Mouse (Mus musculus): ENCODE results near the gene Zfp655. TPM values are rescaled to one million over a fixed set of nuclear protein-coding genes. Genes with fewer than 3 reads are reported as not detected.

Zfp655 gene
- total and polyA plus RNA-seq, 3 experiments: 18.1 to 24.6 (median 20.7) TPM

- TF ChIP-seq RAD21 (IDR thresholded peaks at IDR 0.05; ENCODE audit: low read depth, low read length) (no peak), MYC (IDR thresholded peaks at IDR 0.05; ENCODE audit: low read depth, low read length) (no peak), CHD1 (IDR thresholded peaks at IDR 0.05; ENCODE audit: low read depth, low read length) (no peak), POLR2AphosphoS2 (IDR thresholded peaks at IDR 0.05; ENCODE audit: low read depth, low read length) (no peak), IRF4 (IDR thresholded peaks at IDR 0.05; ENCODE audit: low read depth, low read length) (no peak), ZC3H11A (IDR thresholded peaks at IDR 0.05; ENCODE audit: low read depth, low read length) (no peak), EP300 (IDR thresholded peaks at IDR 0.05; ENCODE audit: low read length) (no peak), JUND (conservative IDR thresholded peaks at IDR 0.05; ENCODE audit: low read depth, low read length) (no peak)
- Histone ChIP-seq H3K27me3 (replicated peaks) (no peaks in the 10 kb centered on the region), H3K9ac (ENCODE audit: insufficient read depth, low read depth) (peak overlapping the region; percentile 91), H3K4me1 (ENCODE audit: control insufficient read depth in 1 of 2, insufficient read depth in 2 of 2) (peaks cover 0 to 17% of the 10 kb centered on the region in 2 experiments; a peak in 2 of 4 replicates), H3K36me3 (replicated peaks in 1 of 2; ENCODE audit: control insufficient read depth in 1 of 2, insufficient read depth in 1 of 2, low read length in 1 of 2) (peaks cover 24 to 25% of the 10 kb centered on the region in 2 experiments), H3K4me3 (replicated peaks in 1 of 3; ENCODE audit: low read depth in 2 of 3, low read length in 2 of 3, poor library complexity in 1 of 3) (peak overlapping the region; percentile 64 to 98 (median 92)), H3K4me2 (ENCODE audit: insufficient read depth, low read depth, poor library complexity, severe bottlenecking) (peak overlapping the region; percentile 35; the same call in 1 of the 2 replicates), H3K9me3 (replicated peaks; ENCODE audit: low read length) (no peaks in the 10 kb centered on the region), H3K27ac (ENCODE audit: insufficient read depth, low read depth) (no peak overlapping the region), H3K79me2 (replicated peaks; ENCODE audit: control insufficient read depth, extremely low read depth, insufficient read depth, poor library complexity, severe bottlenecking) (peaks cover 41% of the 10 kb centered on the region)
- DNase-seq (ENCODE audit: extremely low read depth): no peak
- dilution Hi-C loops (cut with MboI; ENCODE audit: extremely low pct_ligation_motif_present, extremely low pct_unique_long_range_greater_than_20kb, low sequenced_read_pairs) (no loop called here), in situ Hi-C loops (cut with MboI; ENCODE audit: low pct_ligation_motif_present, low pct_unique_long_range_greater_than_20kb, low sequenced_read_pairs) (no loop called here)
These were observed 874 bp upstream of the Zfp655 start for GRCm38 (mm10) chr5:145230641-145231040.

- no peaks in the 10 kb centered on the region for H3K9me3 ChIP-seq (replicated peaks; ENCODE audit: low read length)
- H3K4me1 ChIP-seq (ENCODE audit: control insufficient read depth in 1 of 2, insufficient read depth in 2 of 2): peaks cover 0 to 17% of the 10 kb centered on the region in 2 experiments; a peak in 2 of 4 replicates
- peaks cover 50% of the 10 kb centered on the region for H3K79me2 ChIP-seq (replicated peaks; ENCODE audit: control insufficient read depth, extremely low read depth, insufficient read depth, poor library complexity, severe bottlenecking)
- peak overlapping the region; percentile 86 for H3K4me2 ChIP-seq (ENCODE audit: insufficient read depth, low read depth, poor library complexity, severe bottlenecking)
- peaks cover 32 to 36% of the 10 kb centered on the region in 2 experiments for H3K36me3 ChIP-seq (replicated peaks in 1 of 2; ENCODE audit: control insufficient read depth in 1 of 2, insufficient read depth in 1 of 2, low read length in 1 of 2)
- dilution Hi-C loops (cut with MboI; ENCODE audit: extremely low pct_ligation_motif_present, extremely low pct_unique_long_range_greater_than_20kb, low sequenced_read_pairs): no loop called here
- TF ChIP-seq SIN3A (IDR thresholded peaks at IDR 0.05; ENCODE audit: low read length) (no peak), UBTF (IDR thresholded peaks at IDR 0.05; ENCODE audit: low read depth, low read length) (peak; percentile 61; the same call in 1 of the 2 replicates)
- DNase-seq (ENCODE audit: extremely low read depth): peak; percentile 17
- H3K9ac ChIP-seq (ENCODE audit: insufficient read depth, low read depth): peak overlapping the region; percentile 99
- H3K27ac ChIP-seq (ENCODE audit: insufficient read depth, low read depth): peak overlapping the region; percentile 54
- peak overlapping the region; percentile 64 to 98 (median 92) for H3K4me3 ChIP-seq (replicated peaks in 1 of 3; ENCODE audit: low read depth in 2 of 3, low read length in 2 of 3, poor library complexity in 1 of 3)
- in situ Hi-C loops (cut with MboI; ENCODE audit: low pct_ligation_motif_present, low pct_unique_long_range_greater_than_20kb, low sequenced_read_pairs): no loop called here
- H3K27me3 ChIP-seq (replicated peaks): no peaks in the 10 kb centered on the region
These were observed 437 bp downstream of the Zfp655 start for GRCm38 (mm10) chr5:145231893-145232411.

- H3K4me3 ChIP-seq (replicated peaks in 1 of 3; ENCODE audit: low read depth in 2 of 3, low read length in 2 of 3, poor library complexity in 1 of 3): no peak overlapping the region
- DNase-seq (ENCODE audit: extremely low read depth): peak; percentile 64
These were observed 3.1 kb downstream of the Zfp655 start for GRCm38 (mm10) chr5:145234636-145235035.

More at GRCm38 (mm10) chr5:145234636-145235035, 3.1 kb downstream of the Zfp655 start:
- Histone ChIP-seq H3K4me1 (ENCODE audit: control insufficient read depth in 1 of 2, insufficient read depth in 2 of 2) (peaks cover 0 to 17% of the 10 kb centered on the region in 2 experiments; a peak in 2 of 4 replicates), H3K27me3 (replicated peaks) (no peaks in the 10 kb centered on the region), H3K79me2 (replicated peaks; ENCODE audit: control insufficient read depth, extremely low read depth, insufficient read depth, poor library complexity, severe bottlenecking) (peaks cover 65% of the 10 kb centered on the region), H3K4me2 (ENCODE audit: insufficient read depth, low read depth, poor library complexity, severe bottlenecking) (no peak overlapping the region), H3K27ac (ENCODE audit: insufficient read depth, low read depth) (no peak overlapping the region), H3K9ac (ENCODE audit: insufficient read depth, low read depth) (no peak overlapping the region), H3K36me3 (replicated peaks in 1 of 2; ENCODE audit: control insufficient read depth in 1 of 2, insufficient read depth in 1 of 2, low read length in 1 of 2) (peaks cover 45 to 62% of the 10 kb centered on the region in 2 experiments), H3K9me3 (replicated peaks; ENCODE audit: low read length) (no peaks in the 10 kb centered on the region)
- dilution Hi-C loops (cut with MboI; ENCODE audit: extremely low pct_ligation_motif_present, extremely low pct_unique_long_range_greater_than_20kb, low sequenced_read_pairs) (no loop called here), in situ Hi-C loops (cut with MboI; ENCODE audit: low pct_ligation_motif_present, low pct_unique_long_range_greater_than_20kb, low sequenced_read_pairs) (no loop called here)
- no peak for TF ChIP-seq JUN (IDR thresholded peaks at IDR 0.05; ENCODE audit: insufficient read depth, low read depth, low read length)
- peak; percentile 57 for TF ChIP-seq RAD21 (IDR thresholded peaks at IDR 0.05; ENCODE audit: low read depth, low read length)
- TF ChIP-seq CTCF (conservative IDR thresholded peaks at IDR 0.05 in 1 of 2, IDR thresholded peaks at IDR 0.05 in 1 of 2; ENCODE audit: low read depth in 2 of 2, low read length in 2 of 2): peak; percentile 57 to 68
- TF ChIP-seq MAX (IDR thresholded peaks at IDR 0.05; ENCODE audit: low read length): no peak
- TF ChIP-seq SMC3 (IDR thresholded peaks at IDR 0.05; ENCODE audit: low read depth, low read length): peak; percentile 35; the same call in 1 of the 2 replicates
